Mouse (Mus musculus) MN1 (cell line): ENCODE results near the gene Dpp8.
A peak's percentile ranks its signal among the peaks of the same experiment; 100 is the strongest.

Experiments
- DNase-seq: peaks from one replicate; pipeline ENCODE4 v3.0.0-alpha.2; 2016; ENCODE audit warnings: low spot score

Dpp8 gene

DNA sequence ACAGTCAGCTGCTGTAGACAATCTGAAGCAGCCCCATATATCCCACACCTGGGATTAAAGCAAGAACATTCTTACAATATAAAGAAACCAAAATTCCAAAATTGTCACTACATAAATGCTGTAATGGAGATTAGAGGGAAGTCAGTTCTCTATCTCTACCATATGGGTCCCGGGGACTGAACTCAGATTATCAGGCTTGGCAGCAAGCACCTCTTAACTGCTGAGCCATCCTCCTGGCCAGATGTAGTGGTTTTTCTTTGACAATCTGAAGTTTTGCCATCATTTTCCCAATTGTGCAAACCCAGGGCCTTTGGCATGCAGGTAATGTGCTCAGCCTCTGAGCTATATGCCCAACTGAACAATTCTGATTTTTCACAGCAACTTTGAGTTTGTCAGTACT, 53.1 kb downstream of the Dpp8 start:
- DNase-seq = no peak

- no peak for DNase-seq
These were observed 54.6 kb downstream of the Dpp8 start for GRCm38 (mm10) chr9:65086801-65087200.

DNA sequence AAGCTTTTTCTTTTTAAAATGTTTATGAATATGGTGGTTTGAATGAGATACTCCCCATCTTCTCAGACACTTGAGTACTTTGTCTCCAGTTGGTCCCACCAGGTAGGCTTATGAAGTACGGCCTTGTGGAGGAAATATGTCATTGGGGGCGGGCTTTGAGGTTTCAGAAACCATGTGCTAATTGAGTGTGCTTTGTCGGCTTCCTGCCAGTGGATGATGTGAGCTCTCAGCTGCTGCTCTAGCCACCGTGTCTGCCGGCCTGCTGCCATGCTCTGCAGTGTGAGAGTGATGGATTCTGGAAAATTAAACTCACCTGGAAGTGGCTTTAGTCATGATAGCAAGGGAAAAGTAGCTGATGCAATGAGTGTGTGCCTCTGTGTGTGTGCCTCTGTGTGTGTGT, 55.3 kb downstream of the Dpp8 start:
- peak; percentile 33 for DNase-seq

DNA sequence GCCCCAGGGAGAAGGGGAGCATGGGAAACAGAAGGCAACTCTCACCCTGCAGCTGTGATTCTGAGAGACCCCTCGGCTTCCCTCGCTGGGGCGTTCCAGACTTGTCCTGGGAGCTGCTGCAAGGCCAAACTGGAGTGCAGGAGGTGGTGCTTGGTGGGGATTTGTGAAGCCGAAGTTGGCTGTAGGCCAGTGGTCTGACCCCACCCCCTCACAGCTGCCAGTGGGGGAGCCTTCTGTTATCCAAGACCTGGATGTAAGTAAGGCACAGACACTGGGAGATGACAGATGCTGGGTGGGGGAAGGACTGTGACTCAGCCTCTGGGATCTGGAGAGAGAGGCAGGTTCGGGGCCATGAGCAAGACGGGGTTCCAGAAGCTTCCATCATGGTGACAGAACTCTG, 62.0 kb downstream of the Dpp8 start:
- DNase-seq = peak; percentile 68

GRCm38 (mm10) chr9:65100991-65101685, 68.9 kb downstream of the Dpp8 start, which contains the start of gene Igdcc4:
Gene Igdcc4 (plus strand): TSS chr9:65101486.
- DNase-seq = peak; percentile 60

- peak; percentile 34 for DNase-seq
These were observed 69.6 kb downstream of the Dpp8 start for GRCm38 (mm10) chr9:65101686-65102376.

DNA sequence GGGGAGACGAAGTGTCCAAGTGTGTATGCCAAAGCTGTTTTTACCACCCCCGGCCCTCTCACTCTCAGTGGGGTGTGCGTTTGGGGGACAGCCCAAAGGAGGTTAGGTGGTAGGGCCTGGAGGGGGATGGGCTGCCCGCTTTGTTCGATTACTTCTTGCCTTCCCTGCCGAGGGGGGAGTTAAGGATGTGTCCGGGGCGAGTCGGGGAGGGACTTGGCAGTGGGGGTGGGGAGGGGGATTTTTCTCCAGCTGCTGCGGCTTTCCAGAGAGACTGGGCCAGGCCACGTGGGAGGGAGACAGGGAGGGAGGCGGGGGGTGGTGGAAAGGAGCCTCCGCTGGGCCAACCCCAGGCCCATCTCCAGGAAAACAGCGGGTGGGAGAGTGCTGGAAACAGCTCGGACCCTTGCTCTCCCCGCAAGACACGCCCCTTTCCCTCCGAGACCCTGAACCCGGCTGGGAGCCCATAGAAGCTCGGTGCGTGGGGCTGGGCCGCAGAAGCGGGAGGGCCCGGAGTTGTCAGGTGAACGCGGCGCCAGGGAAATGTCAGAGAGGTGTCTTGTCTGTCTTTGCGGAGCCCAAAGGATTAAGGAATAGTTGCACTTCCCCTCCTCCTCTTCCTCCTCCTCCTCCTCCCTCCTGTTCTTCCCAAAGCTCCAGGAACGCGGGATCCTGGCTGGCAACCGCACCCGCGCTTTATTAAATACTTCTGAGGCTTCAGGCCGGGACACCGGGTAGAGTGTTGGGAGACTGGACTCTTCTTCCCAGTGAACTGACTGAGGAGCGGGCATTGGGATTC, 70.4 kb downstream of the Dpp8 start:
- peak; percentile 24 for DNase-seq

DNA sequence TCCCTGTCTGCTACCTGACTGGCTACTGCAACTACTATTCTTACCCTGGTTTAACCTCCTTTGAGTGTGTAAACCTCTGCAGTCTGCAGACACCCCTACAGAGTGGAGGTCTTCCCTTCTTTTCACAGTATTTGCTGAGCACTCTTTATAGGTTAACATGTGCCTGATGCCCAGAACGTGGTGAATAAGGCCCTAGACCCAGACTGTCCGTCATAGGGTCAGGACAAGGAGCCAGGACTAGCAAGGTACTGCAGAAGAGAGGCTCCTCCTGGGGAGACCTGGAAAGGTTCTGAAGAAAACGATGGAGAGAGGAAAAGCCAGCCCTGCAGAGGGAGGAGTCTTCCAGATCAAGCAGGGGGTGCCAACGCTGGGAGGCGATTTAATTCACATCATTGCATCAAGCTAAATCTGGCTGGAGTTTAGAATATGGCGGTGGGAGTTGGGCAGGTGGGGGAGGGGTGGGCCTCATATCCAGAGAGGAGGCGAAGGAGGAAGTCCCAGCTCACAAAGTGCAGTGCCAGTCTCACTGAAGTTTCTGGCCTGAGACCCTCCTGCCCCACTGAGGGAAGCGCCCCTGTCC, 71.0 kb downstream of the Dpp8 start:
- DNase-seq = no peak

DNA sequence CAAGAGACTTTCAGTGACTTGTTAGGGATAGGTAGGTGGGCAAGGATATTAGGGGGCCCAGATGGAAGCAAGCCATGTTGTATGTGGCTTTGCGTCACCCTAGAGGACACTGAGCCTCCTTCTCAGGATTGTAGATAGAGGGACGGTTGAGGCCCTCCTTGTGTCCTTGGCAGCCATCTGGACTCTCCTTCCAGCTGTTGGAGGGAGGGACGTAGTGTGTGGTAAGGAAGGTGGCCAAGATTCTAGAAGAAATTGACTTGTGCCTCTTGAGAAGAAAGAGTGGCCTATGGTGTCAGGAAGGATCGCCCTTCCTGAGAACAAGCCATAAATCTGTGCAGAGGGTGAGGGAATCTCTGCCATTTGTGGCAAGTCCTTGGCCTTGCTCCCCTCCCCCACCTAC, 74.6 kb downstream of the Dpp8 start:
- no peak for DNase-seq

GRCm38 (mm10) chr9:65107893-65108292, 75.7 kb downstream of the Dpp8 start:
- no peak for DNase-seq

GRCm38 (mm10) chr9:65109132-65110072, 77.2 kb downstream of the Dpp8 start:
- DNase-seq = no peak

GRCm38 (mm10) chr9:65111698-65112097, 79.5 kb downstream of the Dpp8 start:
- DNase-seq = no peak

GRCm38 (mm10) chr9:65113694-65114093, 81.5 kb downstream of the Dpp8 start:
- DNase-seq = no peak

GRCm38 (mm10) chr9:65115891-65116290, 83.7 kb downstream of the Dpp8 start:
- DNase-seq = no peak

- DNase-seq = no peak
These were observed 85.3 kb downstream of the Dpp8 start for GRCm38 (mm10) chr9:65117516-65117915.

- DNase-seq = peak; percentile 76
These were observed 88.7 kb downstream of the Dpp8 start for GRCm38 (mm10) chr9:65120935-65121334.

DNA sequence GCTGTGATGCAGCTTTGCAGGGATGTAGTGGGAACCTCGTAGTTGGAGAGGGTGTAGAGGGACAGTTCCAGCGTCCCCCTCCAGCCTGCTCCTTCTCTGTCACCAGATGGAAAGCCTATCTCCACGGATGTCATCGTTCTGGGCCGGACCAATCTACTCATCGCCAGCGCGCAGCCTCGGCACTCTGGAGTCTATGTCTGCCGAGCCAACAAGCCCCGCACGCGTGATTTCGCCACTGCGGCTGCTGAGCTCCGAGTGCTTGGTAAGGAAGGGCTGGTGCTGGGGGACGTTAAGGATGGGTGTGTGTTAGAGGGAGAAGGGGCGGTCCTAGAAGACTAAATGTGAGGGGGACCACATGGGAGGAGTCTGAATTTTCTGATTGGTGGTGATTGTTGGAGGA, 90.3 kb downstream of the Dpp8 start:
- DNase-seq = no peak

DNA sequence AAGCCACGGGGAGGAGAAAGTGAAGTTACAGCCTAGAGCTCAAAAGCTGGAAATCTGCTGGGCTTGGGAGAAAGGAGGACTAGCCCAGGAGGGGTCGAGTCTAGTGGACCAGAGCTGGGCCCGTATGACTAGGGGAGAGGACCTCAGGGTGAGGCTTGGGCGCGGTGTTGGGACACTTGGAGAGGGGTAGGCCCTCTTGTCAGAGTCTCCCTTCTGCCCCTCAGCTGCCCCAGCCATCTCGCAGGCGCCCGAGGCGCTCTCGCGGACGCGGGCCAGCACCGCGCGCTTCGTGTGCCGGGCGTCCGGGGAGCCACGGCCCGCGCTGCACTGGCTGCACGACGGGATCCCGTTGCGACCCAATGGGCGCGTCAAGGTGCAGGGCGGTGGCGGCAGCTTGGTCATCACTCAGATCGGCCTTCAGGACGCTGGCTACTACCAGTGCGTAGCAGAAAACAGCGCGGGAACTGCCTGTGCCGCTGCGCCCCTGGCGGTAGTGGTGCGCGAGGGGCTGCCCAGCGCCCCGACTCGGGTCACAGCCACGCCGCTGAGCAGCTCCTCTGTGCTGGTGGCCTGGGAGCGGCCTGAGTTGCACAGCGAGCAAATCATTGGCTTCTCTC, 91.4 kb downstream of the Dpp8 start:
- DNase-seq = no peak

DNA sequence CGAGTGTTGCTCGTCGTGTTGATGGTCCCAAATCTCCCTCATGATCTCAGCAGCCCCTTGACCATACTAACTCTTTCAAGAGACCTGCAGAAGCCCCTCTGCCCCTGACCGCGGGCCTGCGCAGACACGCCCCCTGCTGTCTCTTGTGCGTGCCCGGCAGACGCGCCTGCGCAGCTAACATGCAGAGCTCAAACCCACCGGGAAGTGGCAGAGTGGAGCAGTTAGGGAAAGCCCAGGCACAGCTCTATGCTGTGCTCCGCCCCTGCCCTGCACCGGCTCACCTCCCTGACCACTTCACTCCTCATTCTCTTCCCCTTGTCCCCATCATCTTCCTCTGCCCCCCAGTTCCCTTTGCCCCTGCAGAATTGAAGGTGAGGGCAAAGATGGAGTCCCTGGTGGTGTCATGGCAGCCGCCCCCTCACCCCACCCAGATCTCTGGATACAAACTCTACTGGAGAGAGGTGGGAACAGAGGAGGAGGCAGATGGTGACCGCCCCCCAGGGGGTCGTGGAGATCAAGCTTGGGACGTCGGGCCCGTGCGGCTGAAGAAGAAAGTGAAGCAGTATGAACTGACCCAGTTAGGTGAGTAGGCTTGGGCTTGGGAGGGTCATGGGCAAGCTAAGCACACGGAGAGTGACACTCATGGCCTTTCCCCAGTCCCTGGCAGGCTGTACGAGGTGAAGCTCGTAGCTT, 96.1 kb downstream of the Dpp8 start:
- no peak for DNase-seq

DNA sequence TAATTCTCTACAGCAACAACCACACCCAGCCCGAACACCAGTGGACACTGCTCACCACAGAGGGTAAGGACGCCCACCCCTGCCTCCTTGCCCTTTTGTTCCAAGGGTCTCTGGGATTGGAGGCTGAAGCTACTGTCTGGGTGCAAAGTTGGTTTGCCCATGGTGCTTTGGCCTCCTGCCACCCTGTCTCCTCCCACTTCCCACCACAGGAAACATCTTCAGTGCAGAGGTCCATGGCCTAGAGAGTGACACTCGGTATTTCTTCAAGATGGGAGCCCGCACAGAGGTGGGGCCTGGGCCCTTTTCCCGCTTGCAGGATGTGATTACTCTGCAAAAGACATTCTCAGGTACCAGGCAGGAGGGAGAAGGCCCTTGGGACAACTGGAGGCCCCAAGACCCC, 99.5 kb downstream of the Dpp8 start:
- no peak for DNase-seq
